8 mouse cellular contexts compared by ENCODE assay signal in genomic region chrX:100728947-100729346, GRCm38 (mm10). TPM values are rescaled to one million over a fixed set of nuclear protein-coding genes. Genes with fewer than 3 reads are reported as not detected.
DNase-seq lines count a peak whose midpoint lies in the region; ATAC-seq and TF ChIP-seq lines count a peak whose summit lies in the region.

No protein-coding gene starts in this region.

- DNase-seq in adrenal gland, adult 2 months = peak; percentile 14
- DNase-seq in adrenal gland, adult 8-10 months = no peak
- peak; percentile 22 for DNase-seq in liver, postnatal 0 days
- peak; percentile 50 to 61 for DNase-seq in heart, postnatal 14 days
- DNase-seq in midbrain, embryonic 14.5 days = peak; percentile 76
- DNase-seq in thymus, postnatal 36 days = no peak
- no peak for DNase-seq in left cerebral cortex, adult 11 months (ENCODE audit: low spot score)

- WGBS in liver, postnatal 0 days (ENCODE audit: insufficient replicate concordance) = 37% methylated on average over 1 of the region's 1 CpGs
- whole genome bisulfite sequencing in liver, embryonic 12.5 days (ENCODE audit: insufficient replicate concordance) = 50% methylated on average over 1 of the region's 1 CpGs
- WGBS in midbrain, embryonic 14.5 days = 29% methylated on average over 1 of the region's 1 CpGs

- TF ChIP-seq EP300 in liver, postnatal 0 days (IDR thresholded peaks at IDR 0.05; ENCODE audit: low read depth) = no peak

- H3K36me3 ChIP-seq in liver, postnatal 0 days (replicated peaks; ENCODE audit: insufficient read depth, low read length) = peaks cover 9% of the 10 kb centered on the region; the same call in 1 of the 2 replicates
- peaks cover 34% of the 10 kb centered on the region for H3K36me3 ChIP-seq in liver, embryonic 12.5 days
- H3K36me3 ChIP-seq in midbrain, embryonic 14.5 days (ENCODE audit: control insufficient read depth, insufficient read depth, low read length) = no peaks in the 10 kb centered on the region

- no peak for ATAC-seq in liver, postnatal 0 days
- ATAC-seq in liver, embryonic 12.5 days = no peak
- ATAC-seq in midbrain, embryonic 14.5 days (ENCODE audit: low FRiP score, low TSS enrichment) = peak; percentile 71

- H3K9me3 ChIP-seq in liver, postnatal 0 days (ENCODE audit: low read length) = no peaks in the 10 kb centered on the region
- H3K9me3 ChIP-seq in liver, embryonic 12.5 days (replicated peaks) = no peaks in the 10 kb centered on the region
- no peaks in the 10 kb centered on the region for H3K9me3 ChIP-seq in midbrain, embryonic 14.5 days (ENCODE audit: control insufficient read depth, low read length)

- no peak overlapping the region for H3K4me2 ChIP-seq in liver, postnatal 0 days (ENCODE audit: low read depth, low read length)
- H3K4me2 ChIP-seq in liver, embryonic 12.5 days = no peak overlapping the region
- no peak overlapping the region for H3K4me2 ChIP-seq in midbrain, embryonic 14.5 days (ENCODE audit: low read length)

- H3K4me1 ChIP-seq in liver, postnatal 0 days (ENCODE audit: insufficient read depth) = no peaks in the 10 kb centered on the region
- H3K4me1 ChIP-seq in liver, embryonic 12.5 days = 0 out of 2 replicates have a peak, but pooled peaks cover 6% of the 10 kb centered on the region
- H3K4me1 ChIP-seq in midbrain, embryonic 14.5 days (ENCODE audit: control insufficient read depth, insufficient read depth, low read length) = peaks cover 6% of the 10 kb centered on the region; the same call in 1 of the 2 replicates

- H3K27ac ChIP-seq in liver, postnatal 0 days (ENCODE audit: low read depth) = no peak overlapping the region
- no peak overlapping the region for H3K27ac ChIP-seq in liver, embryonic 12.5 days
- H3K27ac ChIP-seq in midbrain, embryonic 14.5 days (replicated peaks; ENCODE audit: low read depth, low read length) = peak overlapping the region; percentile 63

- intact Hi-C loops in heart, postnatal 14 days (cut with DNase I) = no loop called here

- no peak for TF ChIP-seq CTCF in liver, postnatal 0 days (IDR thresholded peaks at IDR 0.05; ENCODE audit: low read depth)

- H3K4me3 ChIP-seq in liver, postnatal 0 days (ENCODE audit: low read depth, low read length) = no peak overlapping the region
- H3K4me3 ChIP-seq in liver, embryonic 12.5 days = no peak overlapping the region
- no peak overlapping the region for H3K4me3 ChIP-seq in midbrain, embryonic 14.5 days (replicated peaks; ENCODE audit: low read depth, low read length)

- no peak overlapping the region for H3K9ac ChIP-seq in liver, postnatal 0 days (replicated peaks)
- no peak overlapping the region for H3K9ac ChIP-seq in liver, embryonic 12.5 days
- H3K9ac ChIP-seq in midbrain, embryonic 14.5 days (replicated peaks; ENCODE audit: low read length) = no peak overlapping the region

- no peaks in the 10 kb centered on the region for H3K27me3 ChIP-seq in liver, postnatal 0 days (ENCODE audit: insufficient read depth, low read length)
- peaks cover 42% of the 10 kb centered on the region for H3K27me3 ChIP-seq in liver, embryonic 12.5 days (replicated peaks)
- H3K27me3 ChIP-seq in midbrain, embryonic 14.5 days (ENCODE audit: control insufficient read depth, insufficient read depth, low read length) = no peaks in the 10 kb centered on the region

RNA-seq across cellular contexts. Expression of gene Gdpd2, which starts 0.7 kb away (rescaled TPM):
- total RNA-seq in adrenal gland, adult 2 months (2021) = under 1 TPM; 0.17 to 0.20 TPM
- 0.60 and 0.86 TPM in 2 replicates for polyA plus RNA-seq in adrenal gland, adult 2 months (2012; rRNA removed)
- total RNA-seq in adrenal gland, adult 8-10 months (2022) = under 1 TPM in 2 of 4 experiments, not detected in 2; 0.15 to 0.24 TPM
- 0.04 TPM in 1 of 2 replicates, not detected in the other for polyA plus RNA-seq in liver, postnatal 0 days (2015; fragmentation: Nextera tagmentation; extraction: Ambion mirVana)
- polyA plus RNA-seq in liver, embryonic 12.5 days (2016; fragmentation: Nextera tagmentation; extraction: Ambion mirVana) = 0.08 and 0.39 TPM in 2 replicates
- under 1 TPM; 0.46 to 0.81 TPM for total RNA-seq in heart, postnatal 14 days (2021)
- 31.0 and 31.1 TPM in 2 replicates for polyA plus RNA-seq in midbrain, embryonic 14.5 days (2014; fragmentation: Nextera tagmentation; extraction: Ambion mirVana)

RNA-seq across cellular contexts. Expression of gene Dlg3, which starts 38.6 kb away (rescaled TPM):
- 10 to 100 TPM; 33.3 to 48.6 TPM for total RNA-seq in adrenal gland, adult 2 months (2021)
- polyA plus RNA-seq in adrenal gland, adult 2 months (2012; rRNA removed) = 7.1 TPM in 2 replicates
- 10 to 100 TPM; 41.6 to 82.2 (median 57.2) TPM for total RNA-seq in adrenal gland, adult 8-10 months (2022)
- polyA plus RNA-seq in liver, postnatal 0 days (2015; fragmentation: Nextera tagmentation; extraction: Ambion mirVana) = 0.42 and 0.43 TPM in 2 replicates
- 1.4 and 1.6 TPM in 2 replicates for polyA plus RNA-seq in liver, embryonic 12.5 days (2016; fragmentation: Nextera tagmentation; extraction: Ambion mirVana)
- 1 to 10 TPM; 3.1 to 4.8 TPM for total RNA-seq in heart, postnatal 14 days (2021)
- 13.0 and 14.8 TPM in 2 replicates for polyA plus RNA-seq in midbrain, embryonic 14.5 days (2014; fragmentation: Nextera tagmentation; extraction: Ambion mirVana)

Comparison
In these comparisons a context has a peak if more than half of its experiments do, and no peak if none do; other contexts are left out.
1. DNase-seq: peak in adrenal gland, adult 2 months (single experiment), liver, postnatal 0 days (single experiment), heart, postnatal 14 days (2 of 2) and midbrain, embryonic 14.5 days (single experiment); none in adrenal gland, adult 8-10 months (single experiment), thymus, postnatal 36 days (0 of 2) and left cerebral cortex, adult 11 months (single experiment).
2. RNA of gene Gdpd2, which starts 0.7 kb away (polyA plus RNA-seq): 31.0 to 31.1 TPM in midbrain, embryonic 14.5 days; 0.60 to 0.86 TPM in adrenal gland, adult 2 months, 0.08 to 0.39 TPM in liver, embryonic 12.5 days and 0.04 TPM in liver, postnatal 0 days; every median in the first group is over 10 times any median in the second.